Mouse (Mus musculus): ENCODE results near the gene Bbof1.

The Bbof1 gene

GRCm38 (mm10) chr12:84400068-84400467 lies 8.8 kb upstream of the Bbof1 start:
- no peak for DNase-seq (ENCODE audit: low read depth, low spot score)

GRCm38 (mm10) chr12:84400653-84401052 lies 8.2 kb upstream of the Bbof1 start:
- no peak for DNase-seq (ENCODE audit: low read depth, low spot score)

GRCm38 (mm10) chr12:84402923-84403322 lies 5.9 kb upstream of the Bbof1 start:
- no peak for DNase-seq (ENCODE audit: low read depth, low spot score)

DNA sequence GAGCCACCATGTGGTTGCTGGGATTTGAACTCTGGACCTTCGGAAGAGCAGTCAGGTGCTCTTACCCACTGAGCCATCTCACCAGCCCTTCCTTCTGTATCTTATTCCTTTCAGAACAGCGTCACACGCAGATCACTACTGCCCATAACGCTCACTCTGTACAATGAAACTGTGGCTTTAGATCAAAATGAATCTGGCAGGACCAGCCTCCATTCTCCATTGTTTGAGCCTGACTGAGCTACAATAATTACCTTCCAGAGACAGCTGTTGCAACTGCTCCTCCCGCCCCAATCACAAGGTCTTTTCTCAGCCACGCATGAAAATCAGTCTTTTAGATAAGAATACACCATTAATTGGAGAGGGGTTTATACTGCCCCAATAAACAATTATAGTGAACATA lies 4.3 kb upstream of the Bbof1 start:
- no peak for DNase-seq (ENCODE audit: low read depth, low spot score)

DNA sequence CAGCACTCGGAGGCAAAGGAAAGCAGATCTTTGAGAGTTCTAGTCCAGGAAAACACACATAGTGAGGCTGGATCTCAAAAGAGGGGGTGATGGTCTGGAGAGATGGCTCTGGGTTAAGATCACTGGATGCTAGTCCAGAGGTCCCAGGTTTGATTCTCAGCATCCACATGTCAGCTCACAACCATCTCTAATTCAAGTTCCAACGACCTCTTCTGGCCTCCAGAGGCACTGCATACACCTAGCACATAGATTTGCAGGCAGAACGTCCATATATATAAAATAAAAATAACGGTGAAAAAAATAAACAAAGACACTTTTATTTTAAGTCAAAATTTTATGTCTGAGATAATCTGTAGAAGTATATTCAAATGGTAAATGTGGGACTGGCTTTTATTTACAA lies 1.6 kb upstream of the Bbof1 start:
- peak; percentile 58 for DNase-seq (ENCODE audit: low read depth, low spot score)

GRCm38 (mm10) chr12:84407874-84408818 lies 725 bp upstream of the Bbof1 start:
- DNase-seq (ENCODE audit: low read depth, low spot score): peak; percentile 45

GRCm38 (mm10) chr12:84416834-84417604 lies 8.1 kb downstream of the Bbof1 start, which contains the start of gene Rnf113a2:
Gene Rnf113a2 (plus strand): TSS chr12:84417196.
- DNase-seq (ENCODE audit: low read depth, low spot score): peak; percentile 93

DNA sequence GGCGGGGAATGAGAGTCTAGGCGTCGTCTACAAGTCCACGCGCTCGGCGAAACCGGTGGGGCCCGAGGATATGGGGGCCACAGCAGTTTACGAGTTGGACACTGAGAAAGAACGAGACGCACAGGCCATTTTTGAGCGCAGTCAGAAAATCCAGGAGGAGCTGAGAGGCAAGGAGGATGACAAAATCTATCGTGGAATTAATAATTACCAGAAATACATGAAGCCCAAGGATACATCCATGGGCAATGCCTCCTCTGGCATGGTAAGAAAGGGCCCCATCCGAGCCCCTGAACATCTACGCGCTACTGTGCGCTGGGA lies 8.7 kb downstream of the Bbof1 start:
- DNase-seq (ENCODE audit: low read depth, low spot score): no peak

GRCm38 (mm10) chr12:84423990-84424389 lies 15.1 kb downstream of the Bbof1 start:
- no peak for DNase-seq (ENCODE audit: low read depth, low spot score)

DNA sequence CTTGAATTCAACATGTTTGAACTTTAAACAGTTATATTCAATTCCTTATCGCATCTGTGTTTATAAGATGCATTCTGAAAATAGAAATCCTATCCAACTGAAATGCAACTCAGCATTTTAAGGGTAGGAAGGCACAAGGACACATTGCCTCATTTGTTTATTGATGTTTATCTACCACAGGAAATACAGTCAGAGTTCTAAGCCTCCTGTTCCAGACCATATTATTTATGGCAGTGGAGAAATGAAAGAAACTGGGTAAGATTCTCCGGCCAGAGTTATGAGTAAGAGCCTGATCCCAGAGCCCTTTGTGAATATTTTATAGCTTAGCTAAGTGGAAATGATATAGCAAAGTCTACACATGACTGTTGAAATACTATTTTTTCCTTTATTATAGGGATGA lies 21.0 kb downstream of the Bbof1 start:
- no peak for DNase-seq (ENCODE audit: low read depth, low spot score)

DNA sequence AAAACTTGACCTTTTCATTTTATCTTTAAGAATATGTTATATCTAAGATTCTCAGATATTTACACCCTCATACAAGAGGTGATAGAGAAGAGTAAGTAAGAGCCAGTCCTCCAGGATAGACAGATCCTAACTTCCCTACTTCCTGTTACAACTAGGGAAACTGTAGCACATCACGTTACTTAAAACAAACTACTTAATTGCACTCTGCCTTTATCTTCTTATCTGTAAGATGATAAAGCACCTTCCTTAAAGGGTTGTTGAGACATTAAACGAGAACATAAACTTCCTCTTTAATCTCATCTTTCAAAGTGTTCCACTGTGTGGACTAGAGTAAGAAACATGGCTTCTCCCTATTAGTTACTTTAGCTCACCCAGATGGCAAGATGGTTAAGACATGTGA lies 29.8 kb downstream of the Bbof1 start:
- DNase-seq (ENCODE audit: low read depth, low spot score): no peak

GRCm38 (mm10) chr12:84442526-84442925 lies 33.7 kb downstream of the Bbof1 start:
- DNase-seq (ENCODE audit: low read depth, low spot score): peak; percentile 46

GRCm38 (mm10) chr12:84447386-84447785 lies 38.5 kb downstream of the Bbof1 start:
- no peak for DNase-seq (ENCODE audit: low read depth, low spot score)

GRCm38 (mm10) chr12:84448181-84448580 lies 39.3 kb downstream of the Bbof1 start:
- DNase-seq (ENCODE audit: low read depth, low spot score): no peak

DNA sequence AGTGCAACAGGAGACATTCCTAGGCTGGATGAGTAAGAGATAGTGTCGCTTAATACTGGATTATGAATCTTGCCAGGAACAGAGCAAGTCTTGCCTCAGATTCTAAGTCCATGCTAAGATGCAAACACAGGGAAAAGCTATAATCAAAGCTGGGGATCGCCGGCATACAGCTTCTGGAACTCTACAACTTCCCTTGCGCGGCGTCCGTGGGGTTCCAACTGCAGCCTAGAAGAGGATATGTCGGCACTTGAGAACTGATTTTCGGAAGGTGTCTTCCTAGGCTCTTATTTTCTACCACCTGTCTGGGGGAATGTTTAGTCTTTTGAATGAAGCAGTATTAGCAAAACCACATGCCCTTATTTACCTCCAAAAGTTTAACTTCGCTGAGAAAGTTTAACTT lies 41.0 kb downstream of the Bbof1 start:
- DNase-seq (ENCODE audit: low read depth, low spot score): no peak

- DNase-seq (ENCODE audit: low read depth, low spot score): no peak
Observed at GRCm38 (mm10) chr12:84450351-84450717, 41.5 kb downstream of the Bbof1 start.

DNA sequence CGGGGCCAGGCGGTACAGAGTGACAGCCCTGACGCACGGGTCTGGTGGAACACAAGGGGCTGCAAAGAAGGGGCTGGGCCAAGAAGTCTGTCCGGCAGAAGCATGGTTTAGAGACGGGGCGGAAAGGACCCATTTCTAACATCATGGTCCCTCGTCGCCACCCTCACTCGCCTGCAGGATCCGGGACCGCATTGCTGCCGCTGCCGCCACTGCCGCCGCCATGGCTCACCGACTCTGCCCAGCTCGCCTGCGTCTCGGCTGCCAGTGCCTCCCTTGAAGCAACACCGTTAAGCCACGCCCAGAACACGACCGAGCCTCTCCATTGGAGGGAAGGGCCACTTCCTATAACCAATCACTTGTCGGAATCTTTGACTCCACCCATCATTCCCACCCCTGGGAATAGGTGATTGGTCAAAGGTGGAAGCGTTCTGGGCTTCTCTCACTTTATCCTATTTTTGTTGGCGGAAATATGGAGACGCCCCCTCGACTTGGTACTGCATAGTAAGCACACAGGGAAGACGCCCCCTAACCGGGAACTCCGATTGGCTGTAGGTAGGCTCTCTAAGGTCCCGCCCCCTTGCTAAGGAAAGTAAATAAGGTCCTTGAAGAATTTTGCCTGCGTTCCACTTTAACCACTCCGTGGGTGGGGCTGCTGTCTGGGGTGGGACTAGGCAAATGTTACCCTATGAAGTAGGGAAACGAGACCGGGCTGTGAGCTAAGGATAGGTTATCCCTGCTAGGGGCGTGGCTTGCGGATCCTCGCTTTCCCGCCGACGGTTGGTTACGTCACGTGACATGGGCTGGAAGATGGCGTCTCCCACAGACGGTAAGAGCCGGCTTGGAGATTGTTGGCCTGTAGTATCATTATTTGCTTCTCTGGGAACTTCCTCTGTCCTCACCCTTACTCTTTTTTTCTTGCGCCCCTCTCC lies 42.1 kb downstream of the Bbof1 start, which contains the start of the genes Aldh6a1 and Lin52:
TSS of gene Aldh6a1 (minus strand) at position 287 of the 929 bp plus-strand sequence.
TSS of gene Lin52 (plus strand) at position 705 of the 929 bp plus-strand sequence.
- peak; percentile 100 for DNase-seq (ENCODE audit: low read depth, low spot score)

DNA sequence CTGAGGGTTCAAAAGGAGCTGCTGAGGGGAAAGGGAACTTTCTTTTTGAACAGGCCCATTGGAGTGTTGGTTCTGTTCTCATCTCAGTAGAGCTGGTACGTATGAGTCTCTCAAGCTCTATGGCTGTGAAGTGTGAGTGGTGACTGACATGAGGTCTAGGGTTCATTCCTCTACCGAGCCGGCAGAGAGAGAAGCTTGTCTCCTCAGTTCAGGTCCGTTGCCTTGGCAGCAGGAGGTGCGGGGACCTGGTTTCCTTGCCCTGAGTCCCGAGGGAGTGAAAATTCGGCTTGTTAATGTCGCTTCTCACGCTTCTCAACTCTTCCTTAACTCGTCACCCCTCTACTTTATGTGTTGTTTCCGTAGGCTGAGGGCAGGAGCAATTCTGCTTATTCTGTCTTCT lies 42.9 kb downstream of the Bbof1 start:
- peak; percentile 25 for DNase-seq (ENCODE audit: low read depth, low spot score)

- no peak for DNase-seq (ENCODE audit: low read depth, low spot score)
Observed at GRCm38 (mm10) chr12:84456911-84457310, 48.0 kb downstream of the Bbof1 start.

GRCm38 (mm10) chr12:84459845-84460244 lies 51.0 kb downstream of the Bbof1 start:
- DNase-seq (ENCODE audit: low read depth, low spot score): no peak

- no peak for DNase-seq (ENCODE audit: low read depth, low spot score)
Observed at GRCm38 (mm10) chr12:84461416-84461815, 52.5 kb downstream of the Bbof1 start.

DNA sequence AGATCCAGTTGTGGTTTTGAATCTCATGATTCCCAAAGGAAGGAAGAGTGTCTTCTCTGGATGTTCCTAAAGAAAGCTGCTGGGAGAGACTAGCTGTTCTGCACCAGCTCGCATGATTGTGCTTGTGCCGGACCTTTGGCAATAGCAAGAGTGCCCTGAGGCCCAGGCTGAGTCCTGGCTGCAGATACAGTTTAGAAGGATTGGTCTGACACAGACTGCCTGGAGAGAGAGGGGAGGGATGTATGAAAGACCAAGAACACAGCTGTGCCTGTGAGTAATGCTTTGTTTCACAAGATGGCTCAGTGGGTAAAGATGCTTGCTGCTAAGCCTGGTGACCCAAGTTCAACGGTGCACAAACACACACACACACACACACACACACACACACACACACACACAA lies 54.0 kb downstream of the Bbof1 start:
- DNase-seq (ENCODE audit: low read depth, low spot score): no peak
